Mouse (Mus musculus): ENCODE measurements around the gene Aif1.

DNA sequence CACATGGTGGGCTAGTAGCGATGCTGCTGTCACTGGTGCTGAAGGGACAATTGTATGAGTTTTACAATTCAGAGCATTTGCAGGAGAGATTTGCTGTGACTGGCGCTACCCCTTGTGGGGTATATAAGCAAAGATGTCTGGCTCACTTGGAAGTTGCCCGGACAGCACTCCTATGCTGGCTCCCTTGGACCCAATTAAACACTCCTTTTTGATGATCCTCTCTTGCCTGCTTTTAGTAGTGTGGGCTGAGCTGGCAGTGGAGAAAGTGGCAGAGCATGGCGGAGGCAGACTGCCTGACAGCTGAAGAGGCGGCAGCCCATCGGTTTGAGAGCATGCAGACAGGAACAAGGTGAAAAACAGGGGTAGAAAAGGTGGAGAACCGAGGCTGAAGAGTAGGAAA is 8.1 kb downstream of the Aif1 start:
- TF ChIP-seq CTCF (IDR thresholded peaks at IDR 0.05; ENCODE audit: low read depth) (no peak), EP300 (IDR thresholded peaks at IDR 0.05; ENCODE audit: low read depth) (no peak)
